14 mouse cellular contexts compared by ENCODE assay signal in the genomic region with DNA sequence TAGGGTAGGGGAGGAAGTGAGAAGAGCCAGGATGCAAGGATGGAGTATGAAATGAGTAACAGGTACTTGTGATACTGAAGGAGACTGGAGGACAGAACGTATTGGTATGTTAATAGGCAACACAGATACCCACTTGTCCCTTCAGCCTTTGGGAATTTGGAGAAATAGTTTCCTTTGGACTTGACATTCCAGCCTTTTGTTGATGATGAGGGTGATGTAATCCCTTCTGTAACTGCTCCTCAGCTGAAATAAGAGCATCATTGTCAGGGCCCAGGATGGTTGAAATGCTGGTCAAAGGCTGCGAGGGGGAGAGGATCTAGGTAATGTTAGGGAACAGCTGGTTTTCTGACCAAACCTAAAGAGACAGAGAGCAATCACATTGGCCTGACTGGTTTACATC.
"Had no signal": no experiment of that assay in that cellular context is flagged by ENCODE, and none has a peak within 500 bp of the region (broad histone marks: within the 10 kb centered on the region; RNA-seq: fewer than 3 reads in every experiment).

No protein-coding gene starts in this region.

- DNase-seq: gastrocnemius, adult 2 months; gastrocnemius, postnatal 10 days; gastrocnemius, postnatal 25 days; heart, adult 18-20 months; heart, postnatal 10 days; heart, postnatal 36 days; kidney, adult 11 months; kidney, adult 2 months; kidney, adult 9 months; kidney, postnatal 14 days; kidney, postnatal 36 days; layer of hippocampus, adult 9-11 months; layer of hippocampus, postnatal 36 days; left cerebral cortex, postnatal 4 days had no signal
